Mouse (Mus musculus) left cerebral cortex, adult 18-20 months (tissue): ENCODE results near the gene Raver1. TPM values are rescaled to one million over a fixed set of nuclear protein-coding genes. Genes with fewer than 3 reads are reported as not detected.

Experiments
- DNase-seq, 2 experiments: peaks; one replicate each; pipeline ENCODE4 v3.0.0; 2021 to 2022; ENCODE audit warnings: low spot score in 2 of 2, mixed read lengths in 1 of 2
- total RNA-seq, 2 experiments: library from RNA; stranded (reverse); gene quantifications; 2 replicates each; pipeline ENCODE4 v1.2.3; 2021

Gene Raver1
- total RNA-seq, 2 experiments from 2014 or later: 25.3 to 28.0 TPM

DNA sequence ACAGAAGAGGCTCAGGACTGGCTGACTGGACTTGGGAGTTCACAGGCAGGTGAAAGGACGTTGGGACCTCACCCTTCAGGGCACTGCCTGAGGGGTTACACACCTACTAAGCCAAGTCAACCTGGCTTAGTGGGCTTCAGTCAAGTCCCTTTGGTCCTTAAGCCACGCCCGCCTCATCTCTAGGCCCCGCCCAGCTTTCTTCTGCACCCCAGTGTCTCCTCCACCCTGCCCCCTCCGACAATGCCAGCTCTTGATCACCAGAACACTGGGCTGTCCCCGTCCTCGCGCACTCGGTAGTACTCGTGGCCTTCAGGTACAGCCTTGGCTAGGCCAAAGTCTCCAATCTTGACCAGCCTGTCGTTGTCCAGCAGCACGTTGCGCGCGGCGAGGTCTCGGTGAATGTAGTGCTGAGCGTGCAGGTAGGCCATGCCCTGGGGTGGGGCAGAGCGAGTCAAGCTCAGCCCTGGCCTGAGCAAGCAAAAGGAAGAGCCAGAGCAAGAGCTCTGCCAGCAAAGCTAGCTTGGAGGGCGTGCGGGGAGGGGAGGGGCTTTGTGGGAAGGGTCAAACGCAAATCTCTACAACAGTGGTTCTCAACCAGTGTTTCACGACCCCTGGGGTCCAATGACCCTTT, 15.9 kb upstream of the Raver1 start:
- no peak for DNase-seq

DNA sequence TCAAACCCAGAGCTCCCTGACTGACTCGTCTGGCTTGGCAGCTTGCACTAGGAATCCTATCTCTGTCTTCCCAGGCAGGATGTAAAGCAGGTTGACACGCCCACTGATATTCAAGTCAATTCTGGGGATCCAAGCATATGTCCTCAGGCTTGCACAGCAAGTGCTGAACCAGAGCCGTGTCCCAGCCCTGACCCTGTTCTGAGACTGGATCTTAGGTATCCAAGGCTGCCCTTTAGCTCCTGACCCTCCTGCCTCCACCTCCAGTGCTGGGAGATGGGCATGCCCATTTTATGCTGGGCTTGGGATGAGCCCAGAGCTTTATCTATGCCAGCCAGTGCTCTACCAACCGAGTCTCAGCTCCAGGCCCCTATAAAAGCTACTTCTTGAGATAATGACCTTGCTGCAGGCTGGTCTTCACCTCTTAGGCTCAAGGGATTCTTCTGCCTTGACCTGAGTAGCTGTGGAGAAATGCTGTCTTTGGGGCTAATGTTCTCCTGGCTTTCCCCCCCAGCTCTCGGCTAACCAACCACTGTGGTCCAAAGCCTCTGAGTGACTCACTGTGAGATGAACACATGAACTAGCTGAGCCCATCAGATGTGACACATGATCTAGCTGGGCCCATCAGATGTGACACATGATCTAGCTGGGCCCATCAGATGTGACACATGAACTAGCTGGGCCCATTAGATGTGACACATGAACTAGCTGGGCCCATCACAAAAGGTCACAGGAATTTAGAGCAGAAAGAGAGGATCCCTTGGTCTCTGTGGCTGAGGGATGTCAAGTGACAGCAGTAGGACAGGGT, 14.2 kb upstream of the Raver1 start:
- peak in 1 of 2 experiments; percentile 31 for DNase-seq

DNA sequence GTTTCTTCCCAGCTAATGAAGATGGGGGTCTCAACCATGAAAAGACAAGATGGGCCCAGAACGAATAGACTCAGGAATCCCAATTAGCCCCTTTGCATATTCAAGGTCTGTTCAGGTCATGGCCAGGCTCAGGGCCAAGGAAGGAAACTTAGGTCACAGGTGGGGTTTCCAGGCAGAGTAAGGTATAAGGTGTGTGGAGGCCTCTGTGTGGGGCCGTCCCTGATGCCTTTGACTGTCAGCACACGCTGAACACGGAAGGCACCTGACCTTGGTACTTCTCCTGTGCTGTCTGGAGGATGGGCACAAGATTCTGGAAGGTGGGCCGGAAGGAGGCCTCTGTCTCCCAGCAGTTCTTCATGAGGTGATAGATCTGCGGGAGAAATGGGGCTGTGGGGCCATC, 13.0 kb upstream of the Raver1 start:
- no peak for DNase-seq

DNA sequence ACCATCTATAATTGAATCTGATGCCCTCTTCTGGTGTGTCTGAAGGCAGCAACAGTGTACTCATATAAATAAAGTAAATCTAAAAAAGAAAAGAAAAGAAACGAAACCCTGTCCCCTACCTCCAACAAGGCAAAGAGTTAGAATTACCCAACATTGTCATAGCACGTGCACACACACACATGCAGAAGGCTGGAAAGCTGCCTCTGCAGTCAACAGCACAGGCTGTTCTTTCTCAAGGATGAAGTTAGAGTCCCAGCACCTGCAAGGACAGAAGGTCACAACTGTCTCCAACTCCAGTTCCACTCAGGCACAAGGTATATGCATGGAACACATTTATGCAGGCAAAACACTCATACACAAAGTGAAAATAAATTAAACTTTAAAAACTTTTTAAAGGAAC, 10.3 kb upstream of the Raver1 start:
- DNase-seq: no peak

DNA sequence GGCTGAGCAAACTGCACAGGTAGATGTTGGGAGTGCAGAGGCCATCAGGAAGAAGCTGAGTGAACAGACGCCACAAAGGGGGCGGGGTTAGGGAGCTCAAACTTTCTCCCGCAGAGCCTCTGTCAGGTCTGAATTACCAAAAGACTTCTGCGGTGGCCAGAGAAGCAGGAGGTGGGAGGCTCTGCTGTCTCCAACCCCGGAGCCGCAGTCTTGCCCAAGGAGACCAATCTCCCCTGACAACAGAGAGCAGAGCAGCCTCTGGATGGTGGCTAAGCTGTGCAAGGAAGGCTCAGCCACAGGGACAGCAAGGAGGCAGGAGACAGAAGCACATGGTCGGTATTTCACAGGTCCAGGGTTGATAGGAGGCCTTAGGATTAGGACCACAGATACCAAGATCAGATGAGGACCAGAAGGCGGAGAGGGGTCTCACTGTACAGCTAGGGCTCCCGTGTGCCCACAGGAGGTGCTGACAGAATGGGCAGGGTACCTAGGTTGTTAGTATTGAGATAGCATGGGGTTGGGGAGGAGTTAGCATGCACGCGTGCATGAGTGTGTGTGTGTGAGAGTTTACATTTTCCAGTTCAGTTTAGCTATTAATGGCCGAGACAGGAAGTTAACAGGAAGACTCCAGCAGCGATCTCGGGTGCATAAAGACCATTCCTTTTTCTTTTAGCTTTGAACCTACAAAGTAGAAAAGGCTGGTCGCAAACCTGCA, 8.8 kb upstream of the Raver1 start:
- no peak for DNase-seq

DNA sequence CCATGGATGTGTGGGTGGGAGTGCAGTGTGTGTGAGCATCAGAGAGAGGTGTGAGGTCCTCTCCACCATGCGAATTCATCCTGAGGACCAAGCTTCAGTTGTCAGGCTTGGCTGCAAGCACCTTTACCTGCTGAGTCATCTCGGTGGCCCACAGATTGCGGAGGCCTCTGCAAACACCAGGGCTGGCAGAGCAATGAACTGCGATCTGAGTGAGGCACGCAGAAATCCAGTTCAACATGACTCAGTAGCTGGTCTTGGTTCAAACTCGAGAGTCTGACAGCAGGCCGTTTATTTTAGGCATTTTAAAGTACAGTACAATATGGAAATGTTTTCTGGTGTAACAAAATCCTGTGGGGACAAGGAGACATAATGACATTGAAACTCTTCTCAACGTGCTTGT, 6.0 kb upstream of the Raver1 start:
- peak; percentile 70 to 79 for DNase-seq

DNA sequence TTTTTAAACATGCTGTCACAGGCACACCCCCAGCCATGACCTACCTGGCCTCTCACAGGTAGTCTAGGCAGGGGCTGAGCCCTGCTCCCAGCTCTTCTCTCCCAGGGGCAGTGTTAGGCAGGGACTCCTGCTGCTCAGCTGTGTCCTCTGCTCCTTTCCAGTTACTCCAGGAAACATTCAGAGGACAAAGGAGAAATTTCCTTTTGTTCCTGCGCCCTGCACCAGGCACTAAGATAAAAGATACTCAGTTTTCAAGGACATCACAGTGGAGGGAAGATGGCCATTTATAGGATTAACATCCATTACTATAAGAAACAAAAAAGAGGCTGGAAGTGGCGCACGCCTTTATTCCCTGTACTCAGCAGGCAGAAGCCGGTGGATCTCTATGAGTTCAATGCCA, 4.2 kb upstream of the Raver1 start:
- no peak for DNase-seq

DNA sequence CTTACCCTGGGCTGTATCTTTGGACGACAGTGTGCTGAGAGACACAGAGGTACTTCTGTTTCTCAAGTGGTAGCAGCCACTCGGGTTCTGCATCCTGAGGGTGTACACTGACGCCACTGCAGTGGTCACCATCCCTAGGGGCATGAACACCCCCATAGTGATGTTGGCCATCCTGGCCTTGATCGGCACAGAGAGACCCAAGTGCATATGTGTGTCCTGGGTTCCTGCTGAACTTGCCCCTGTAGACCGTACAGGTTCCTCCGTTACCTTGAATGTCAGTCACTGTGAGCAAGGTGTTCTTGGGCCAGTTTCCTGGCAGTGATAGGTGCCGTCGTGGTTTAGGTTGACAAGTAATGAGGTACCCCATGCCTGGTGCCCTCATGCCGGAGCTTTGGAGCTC, 1.6 kb upstream of the Raver1 start:
- no peak for DNase-seq

DNA sequence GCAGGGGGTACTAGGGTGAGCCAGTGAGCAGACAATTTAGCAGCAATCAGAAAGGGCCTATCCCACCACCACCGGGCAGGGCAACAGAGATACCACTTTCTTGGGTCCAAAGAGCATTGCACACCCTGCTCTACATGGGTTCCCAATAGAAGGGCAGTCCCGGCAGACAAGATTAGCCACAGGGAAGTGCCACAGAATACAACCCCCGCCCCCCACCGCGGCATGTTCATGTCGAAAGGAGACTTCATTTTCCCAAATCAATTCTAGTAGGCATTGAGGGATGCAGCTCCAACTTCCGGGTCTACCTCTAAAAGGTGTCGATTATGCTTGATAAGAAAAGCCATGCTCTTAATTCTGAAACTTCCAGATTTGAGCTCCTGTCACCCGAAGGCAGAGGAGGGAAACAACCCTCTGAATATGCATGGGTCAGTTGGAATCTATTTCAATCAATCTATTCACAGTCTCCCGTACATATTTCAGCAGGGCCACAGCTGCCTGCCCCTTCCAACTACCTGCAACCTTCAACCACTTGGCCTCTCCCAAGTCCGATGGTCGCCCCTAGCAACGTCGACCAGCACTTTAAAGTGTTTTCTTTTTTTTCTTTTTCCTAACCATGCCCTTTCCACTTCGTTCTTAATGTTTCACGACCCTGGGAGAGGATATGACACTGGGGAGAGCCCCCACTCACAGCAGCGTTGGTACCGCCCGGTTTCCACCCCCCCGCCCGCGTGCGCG, 669 bp downstream of the Raver1 start:
- no peak for DNase-seq

DNA sequence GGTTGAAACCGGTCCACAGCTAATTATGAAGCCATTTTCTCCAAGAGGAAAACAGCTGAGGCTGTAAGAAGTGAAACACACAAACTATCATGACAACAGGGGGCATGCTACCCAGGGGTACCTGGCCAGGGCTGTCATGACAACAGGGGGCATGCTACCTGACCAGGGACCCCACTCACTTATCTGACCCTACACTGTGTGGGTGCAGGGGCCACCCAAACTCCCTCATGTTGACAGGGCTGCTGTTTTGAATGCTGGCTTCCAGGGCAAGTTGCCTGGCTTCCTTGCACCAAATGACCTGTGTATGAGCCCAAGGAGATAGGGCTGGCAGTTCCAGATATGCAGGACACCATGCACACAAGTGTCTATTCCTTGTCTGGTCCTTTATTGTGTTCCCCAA, 1.3 kb downstream of the Raver1 start:
- DNase-seq: no peak

DNA sequence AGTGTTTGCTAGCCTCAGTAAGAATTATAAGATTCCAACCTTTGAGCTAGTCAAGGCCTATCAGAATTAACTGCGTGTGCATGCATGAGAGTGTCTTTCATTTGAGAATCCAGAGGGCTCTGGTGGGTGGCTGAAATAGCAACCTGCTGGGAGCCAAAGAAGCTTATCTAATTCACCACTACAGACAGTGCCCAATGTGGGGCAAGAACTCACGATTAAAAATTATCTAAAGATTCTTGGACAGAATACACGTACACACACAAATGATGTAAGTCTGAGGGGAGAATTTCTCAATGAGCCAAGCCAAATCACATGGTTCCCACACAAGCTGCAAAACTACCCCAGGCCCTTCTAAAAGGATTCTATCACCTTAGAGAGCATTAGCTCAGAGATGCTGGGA, 8.5 kb downstream of the Raver1 start:
- DNase-seq: no peak

DNA sequence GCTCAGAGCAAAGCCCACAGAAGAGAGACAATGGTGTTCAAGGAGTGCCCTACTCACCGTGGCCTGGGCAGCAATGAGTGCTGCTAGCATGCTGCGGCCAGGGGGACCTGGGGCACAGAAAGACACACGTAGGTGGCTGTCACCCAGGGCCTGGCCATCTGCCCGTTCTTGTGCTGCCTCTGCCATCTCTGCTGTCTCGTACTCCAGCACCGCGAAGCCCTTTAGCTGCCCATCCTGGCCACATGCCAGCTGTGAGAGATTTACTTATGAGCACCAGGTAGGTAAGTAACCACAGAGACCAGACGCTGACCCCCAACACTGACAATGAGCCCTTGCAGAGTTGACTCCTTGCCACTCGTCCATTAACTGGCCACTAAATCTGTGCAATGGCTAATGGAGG, 10.7 kb downstream of the Raver1 start:
- DNase-seq: no peak

DNA sequence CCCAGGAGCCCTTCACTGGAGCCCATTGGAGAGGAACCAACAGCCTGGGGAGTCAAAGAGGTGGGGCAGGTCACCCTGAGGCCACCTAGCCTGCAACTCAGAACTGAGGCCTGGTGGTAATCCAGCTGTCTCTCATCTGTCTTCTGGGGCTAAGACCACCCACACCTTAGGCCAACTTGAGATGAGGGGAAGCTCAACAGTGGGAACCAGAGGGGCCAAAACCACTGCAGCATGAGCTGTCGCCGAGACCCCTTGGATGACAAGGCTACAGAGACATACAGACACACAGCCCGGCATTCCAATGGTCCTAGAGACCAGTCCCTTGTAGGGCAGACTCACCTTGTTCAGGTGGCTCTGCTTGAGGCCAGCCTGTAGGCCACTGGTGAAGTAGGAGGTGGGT, 16.2 kb downstream of the Raver1 start:
- no peak for DNase-seq

DNA sequence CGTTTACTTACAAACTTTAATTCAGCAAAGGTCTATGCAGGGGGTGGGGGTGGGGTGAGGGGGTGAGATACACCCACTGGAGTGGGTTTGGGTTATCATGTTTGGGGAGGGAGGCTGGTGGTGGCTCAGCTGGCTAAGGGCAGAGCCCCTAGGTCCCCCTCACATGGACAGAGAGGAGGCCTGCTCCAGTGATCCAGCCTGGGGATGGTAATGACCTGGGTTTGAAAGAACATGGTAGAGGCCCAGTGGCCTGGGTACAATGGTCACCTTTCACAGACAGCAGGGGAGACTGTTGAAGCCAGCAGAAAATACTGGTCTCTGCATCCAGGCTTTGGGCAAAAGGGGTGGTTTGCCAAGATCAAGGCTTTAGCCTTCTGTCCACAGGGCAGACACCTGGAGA, 17.6 kb downstream of the Raver1 start:
- no peak for DNase-seq

DNA sequence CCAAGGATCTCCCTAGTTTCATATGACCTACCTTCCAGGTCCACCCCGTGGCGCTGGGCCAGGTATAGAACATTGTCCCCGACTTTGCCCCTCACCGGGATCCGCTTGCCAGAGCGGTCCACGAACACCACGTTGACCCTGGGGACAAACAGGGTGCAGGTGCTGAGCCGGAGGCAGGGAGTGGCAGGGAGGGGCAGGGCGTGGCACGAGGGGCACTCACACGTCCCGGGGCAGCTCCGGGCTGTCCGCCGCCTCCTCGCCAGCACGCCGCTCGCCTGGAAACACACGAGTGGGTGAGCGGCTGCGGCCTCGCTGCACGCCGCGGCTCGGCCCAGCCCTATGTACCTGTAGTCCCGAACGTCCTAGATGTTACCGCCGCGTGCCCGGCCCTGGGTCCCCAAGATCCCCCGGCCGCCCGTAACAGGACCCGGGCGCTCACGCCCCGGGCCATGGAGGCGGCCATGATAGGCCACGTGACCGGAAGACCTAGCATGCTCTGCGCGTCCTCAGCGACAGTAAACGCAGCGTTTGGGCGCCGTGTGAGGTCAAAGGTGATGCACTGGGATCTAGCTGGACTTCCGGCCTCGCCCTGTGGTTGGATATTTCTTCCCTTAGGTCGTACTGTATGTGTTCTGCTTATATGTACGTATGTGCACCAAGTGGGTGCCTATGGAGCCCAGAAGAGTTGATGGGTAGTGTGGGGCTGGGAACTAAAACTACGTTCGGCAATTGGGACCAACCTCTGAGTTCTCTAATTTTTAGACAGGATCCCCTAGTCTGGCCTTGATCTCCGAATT, 18.6 kb downstream of the Raver1 start, which contains the start of the genes Gm49373 and Fdx1l:
Gene Gm49373 (minus strand): TSS at position 53 of the 797 bp plus-strand sequence.
Gene Fdx1l (minus strand): TSS at position 571 of the 797 bp plus-strand sequence.
- DNase-seq: peak; percentile 93

DNA sequence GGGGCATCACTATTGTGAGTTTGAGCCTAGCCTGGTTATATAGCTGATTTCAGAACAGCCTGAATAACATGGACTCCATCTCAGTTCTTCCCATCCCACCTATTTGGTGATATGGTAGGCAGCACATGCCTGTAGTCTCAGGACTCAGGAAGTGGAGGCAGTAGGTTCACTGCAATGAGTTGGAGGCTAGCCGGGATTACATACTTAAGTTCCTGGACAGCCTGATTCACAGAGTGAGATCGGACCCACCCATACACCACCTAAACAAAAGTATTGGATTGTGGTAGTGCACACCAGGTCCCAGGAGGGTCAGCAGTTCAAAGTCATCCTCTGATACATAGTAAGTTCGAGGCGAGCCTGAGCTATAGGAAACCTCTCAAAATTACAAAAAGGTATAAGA, 19.2 kb downstream of the Raver1 start:
- DNase-seq: no peak

DNA sequence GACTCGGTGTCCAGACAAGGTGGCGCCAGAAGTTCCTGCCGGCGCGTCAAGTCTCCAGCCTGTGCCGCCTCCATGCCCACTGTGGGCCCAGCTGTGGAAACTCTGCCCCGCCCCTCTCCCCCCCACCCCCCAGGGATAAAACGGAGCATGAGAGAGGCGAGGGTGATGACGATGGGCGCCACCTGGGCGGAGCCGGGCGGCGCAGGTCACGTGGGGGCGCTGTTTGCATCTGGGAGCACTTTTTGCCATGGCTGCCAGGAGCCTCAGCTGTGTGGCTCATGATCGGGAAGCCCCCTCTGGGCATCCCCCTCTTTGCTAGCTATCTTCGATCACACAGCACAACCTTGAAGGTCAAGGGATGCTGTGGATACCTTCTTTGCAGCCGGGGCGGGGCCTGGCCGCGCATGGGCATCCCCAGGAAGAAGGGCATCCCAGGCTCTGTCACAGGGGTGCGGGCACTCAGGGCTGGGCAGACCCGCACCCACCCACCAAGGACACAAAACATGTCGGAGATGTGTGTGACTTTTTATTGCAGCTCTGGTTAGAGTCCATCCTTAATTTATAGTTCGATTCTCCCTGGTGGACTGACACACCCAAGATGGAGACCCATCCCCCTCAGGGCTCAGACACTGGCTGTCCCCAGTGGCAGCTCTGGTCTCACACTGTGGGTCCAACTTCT, 24.7 kb downstream of the Raver1 start, which contains the start of gene Zglp1:
Gene Zglp1 (minus strand): TSS at position 88 of the 679 bp plus-strand sequence.
- DNase-seq: no peak

DNA sequence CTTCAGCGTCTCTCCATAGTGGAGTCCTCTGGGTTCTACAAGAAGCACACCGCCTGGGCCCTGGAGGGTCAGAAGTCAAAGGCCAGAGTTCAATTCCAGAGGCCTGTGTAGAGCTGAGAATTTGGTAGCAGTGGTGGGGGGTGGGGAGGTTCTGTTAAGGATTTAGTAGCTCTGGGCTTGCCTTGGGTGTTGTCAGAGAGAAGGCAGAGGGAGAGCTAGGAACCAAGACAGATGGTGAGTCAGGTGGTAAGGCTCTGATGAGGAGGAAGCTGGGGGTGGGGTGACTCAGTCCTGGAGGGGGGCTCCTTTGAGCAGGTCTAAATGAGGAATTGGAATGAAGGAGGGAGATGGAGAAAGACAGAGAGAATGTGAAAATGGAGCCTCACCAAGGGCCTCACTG, 28.9 kb downstream of the Raver1 start:
- peak; percentile 77 to 81 for DNase-seq

DNA sequence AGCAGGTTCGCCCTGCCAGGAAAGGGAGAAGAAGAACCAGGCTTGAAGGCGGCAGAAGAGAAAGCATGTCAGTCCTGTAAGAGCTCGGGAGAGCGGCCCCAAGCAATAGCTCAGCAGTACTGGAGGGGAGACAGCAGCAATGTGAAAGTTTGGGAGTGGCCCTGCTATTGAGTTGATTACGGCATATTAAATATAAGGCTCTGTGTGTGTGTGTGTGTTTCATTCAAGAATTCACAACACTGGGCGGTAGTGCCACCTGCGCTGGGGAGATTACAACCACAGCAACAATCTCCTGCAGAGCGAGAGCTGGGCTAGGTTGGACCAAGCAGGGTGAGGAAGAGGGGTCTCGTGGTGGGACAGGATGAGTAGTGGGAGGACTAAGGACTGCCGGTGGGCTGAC, 40.2 kb downstream of the Raver1 start:
- DNase-seq: no peak

DNA sequence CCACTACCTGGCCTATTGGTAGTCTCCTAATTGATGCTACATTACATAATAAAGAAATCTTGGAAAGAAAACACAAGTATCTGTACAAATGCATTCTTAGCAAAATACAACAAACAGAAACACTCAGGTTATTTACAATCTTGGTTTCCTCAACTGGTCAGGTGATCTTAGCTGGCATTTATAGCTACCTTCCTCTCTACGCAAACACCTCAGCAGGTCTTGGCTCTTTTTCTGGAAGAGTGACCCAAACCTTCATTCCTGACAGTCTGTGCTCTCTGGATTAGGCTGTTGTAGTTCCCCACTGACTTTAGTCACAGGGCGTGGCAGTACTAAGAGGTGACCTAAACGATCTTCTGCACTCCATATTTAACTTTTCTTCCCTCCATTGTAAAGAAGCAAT, 46.6 kb downstream of the Raver1 start:
- no peak for DNase-seq
